Mouse (Mus musculus) urinary bladder, postnatal 4 days (tissue): ENCODE measurements around the gene Ppp4r4.
"Not testable (repeated sequence)": the region's sequence is repeated elsewhere in the genome, so short reads cannot be mapped to it uniquely, and the experiment has no call there.

Source experiments
- DNase-seq, 2 experiments: peaks; one replicate each; pipeline ENCODE4 v3.0.0; 2021 to 2022; ENCODE audit warnings: low spot score in 2 of 2

Gene Ppp4r4

DNA sequence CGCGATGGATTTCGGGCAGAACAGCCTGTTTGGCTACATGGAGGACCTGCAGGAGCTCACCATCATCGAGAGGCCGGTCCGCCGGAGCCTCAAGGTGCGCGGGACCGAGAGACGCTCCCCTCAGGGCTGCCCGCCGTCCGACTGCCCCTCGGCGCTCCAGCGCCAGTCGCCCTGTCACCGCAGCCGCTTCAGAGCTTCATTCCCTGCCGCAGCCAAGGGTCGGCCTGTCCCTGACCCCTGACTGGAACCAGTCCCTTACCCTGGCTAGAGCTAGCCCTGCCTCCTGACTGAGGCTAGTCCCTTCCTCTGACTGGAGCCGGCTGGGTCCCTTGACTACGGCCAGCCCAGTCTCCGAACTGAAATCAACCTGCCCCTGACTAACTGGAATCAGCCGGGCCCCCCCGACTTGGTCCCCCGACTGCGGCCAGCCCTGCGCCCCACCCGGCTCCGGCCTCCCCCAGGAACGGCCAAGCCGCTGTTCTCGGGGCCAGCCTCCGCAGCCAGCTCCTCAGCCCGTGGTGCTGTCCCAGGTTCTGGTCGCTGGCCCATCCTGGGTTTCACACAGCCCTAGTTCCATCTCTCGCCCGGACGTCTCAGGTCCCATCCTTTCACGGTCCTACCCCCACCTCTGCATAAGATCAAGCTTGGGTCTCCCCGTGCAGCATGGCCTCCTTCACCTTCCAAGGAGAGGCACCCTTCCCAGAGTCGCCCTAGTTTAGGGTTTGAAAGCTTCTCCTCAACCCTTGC lies 739 bp downstream of the Ppp4r4 start:
- peak; percentile 19 to 61 for DNase-seq

- no peak for DNase-seq
Observed at GRCm38 (mm10) chr12:103540429-103540828, 8.3 kb downstream of the Ppp4r4 start.

- DNase-seq: no peak
Observed at GRCm38 (mm10) chr12:103543351-103543750, 11.3 kb downstream of the Ppp4r4 start.

- DNase-seq: no peak
Observed at GRCm38 (mm10) chr12:103544213-103544612, 12.1 kb downstream of the Ppp4r4 start.

DNA sequence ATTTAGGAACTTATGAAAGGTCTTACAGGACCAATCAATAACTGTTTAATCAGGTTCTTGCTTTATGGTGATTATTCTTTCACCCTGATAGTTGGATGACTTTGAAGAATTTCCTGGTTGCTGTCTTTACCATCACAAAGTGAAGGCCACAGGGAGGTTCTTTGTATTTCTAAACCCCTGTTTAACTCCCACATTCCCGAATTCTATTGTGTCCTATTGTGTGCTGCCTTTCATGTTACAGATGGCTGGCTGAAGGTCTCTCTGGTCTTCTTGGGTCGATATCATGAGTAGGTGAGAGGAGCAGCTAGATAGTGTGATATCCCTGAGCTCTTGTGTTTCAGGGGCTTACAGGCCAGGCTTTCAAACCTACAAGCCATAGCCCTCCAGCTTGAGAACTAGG lies 15.4 kb downstream of the Ppp4r4 start:
- DNase-seq: no peak

DNA sequence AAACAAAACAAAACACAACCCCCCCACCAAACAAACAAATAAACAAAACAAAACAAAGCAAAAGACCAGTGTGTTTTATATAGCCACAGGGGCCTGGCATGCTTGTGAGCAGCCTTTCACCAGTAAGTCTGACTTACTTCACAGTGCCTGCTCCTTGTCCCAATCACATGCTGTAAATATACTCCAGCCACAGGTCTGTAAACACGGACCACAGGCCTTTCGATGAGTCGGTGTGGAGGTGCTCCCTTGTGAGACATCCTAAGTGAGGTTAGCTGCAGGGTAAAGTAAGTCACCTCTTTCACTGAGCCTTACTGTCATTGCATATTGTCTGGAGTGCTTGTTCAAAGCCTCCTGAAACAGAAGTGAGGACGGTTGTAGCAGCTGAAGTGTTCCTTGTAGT lies 16.4 kb downstream of the Ppp4r4 start:
- DNase-seq: no peak

DNA sequence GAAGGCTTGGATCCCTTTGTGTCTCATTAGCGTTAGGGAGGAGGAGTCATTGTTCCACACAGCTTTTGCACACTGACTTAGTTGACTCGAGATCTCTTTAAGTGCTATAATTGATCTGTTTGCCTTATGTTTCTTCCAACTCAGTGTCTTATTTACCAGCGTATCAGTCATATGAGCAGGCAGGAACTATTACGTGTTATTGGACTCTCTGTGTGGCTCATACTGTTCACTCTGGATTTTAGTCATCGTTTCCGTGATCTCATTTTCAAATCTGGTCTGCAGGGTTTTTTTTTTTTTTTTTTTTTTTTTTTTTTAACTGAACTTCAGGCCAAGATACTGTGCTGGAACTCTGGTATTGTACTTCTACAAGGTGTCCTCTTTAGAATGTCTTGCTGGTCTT lies 18.0 kb downstream of the Ppp4r4 start:
- DNase-seq: no peak

DNA sequence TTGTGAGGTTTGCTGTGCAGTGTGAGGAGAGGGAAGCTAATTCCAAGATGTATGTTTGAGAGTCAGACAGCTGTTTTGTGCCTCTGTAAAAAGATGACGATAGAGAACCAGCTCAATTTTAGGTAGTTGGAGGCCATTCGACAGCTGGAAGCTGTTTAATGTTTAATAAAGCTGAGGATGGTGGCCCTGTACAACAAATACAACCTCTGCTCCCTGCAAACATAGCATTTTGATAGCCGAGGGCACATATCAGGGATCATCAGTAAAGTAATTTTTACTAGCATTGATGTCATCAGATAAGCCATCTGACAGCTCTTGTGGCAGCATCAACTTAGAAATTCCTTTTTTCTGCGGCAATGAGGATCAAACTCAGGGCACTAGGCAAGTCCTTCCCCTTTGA lies 19.3 kb downstream of the Ppp4r4 start:
- no peak for DNase-seq

DNA sequence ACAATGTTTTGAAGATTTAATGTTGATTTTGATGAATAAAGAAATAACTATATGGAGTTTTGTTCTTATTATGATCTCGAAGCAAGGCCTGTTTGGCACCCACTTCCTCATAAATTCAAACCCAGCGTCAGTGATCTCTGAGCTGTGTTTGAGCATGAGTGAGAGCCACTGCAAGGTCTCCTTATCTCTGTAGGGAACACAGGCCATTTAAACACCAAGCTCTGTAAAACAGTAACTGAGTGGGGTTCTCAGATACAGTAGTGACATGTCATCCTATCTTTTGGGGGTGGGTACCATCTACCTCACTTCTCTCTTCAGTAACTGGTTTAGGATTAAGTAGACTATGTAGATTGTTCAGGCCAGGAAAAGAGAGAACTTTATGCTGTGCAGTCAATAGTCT lies 20.4 kb downstream of the Ppp4r4 start:
- DNase-seq: no peak

GRCm38 (mm10) chr12:103553497-103553896 lies 21.4 kb downstream of the Ppp4r4 start:
- no peak for DNase-seq

DNA sequence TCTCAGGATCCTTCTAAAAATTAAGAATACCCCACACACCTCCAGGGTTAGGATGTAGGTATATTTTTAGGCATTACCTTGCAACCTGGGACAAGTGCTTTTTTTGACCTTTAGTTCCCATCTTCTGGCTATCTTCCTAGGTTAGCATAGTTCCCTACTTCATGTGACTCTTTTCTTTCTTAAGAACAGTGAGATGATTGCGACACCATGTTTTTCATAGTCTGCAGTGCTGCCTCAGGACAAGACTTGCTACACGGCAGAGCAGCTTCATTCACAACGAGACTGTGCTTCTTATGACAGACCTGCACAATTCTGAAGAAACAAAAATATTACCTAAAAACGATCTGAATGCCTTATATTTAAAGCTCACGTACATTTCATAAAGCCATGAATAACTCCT lies 24.8 kb downstream of the Ppp4r4 start:
- DNase-seq: no peak

- DNase-seq: no peak
Observed at GRCm38 (mm10) chr12:103564726-103565125, 32.6 kb downstream of the Ppp4r4 start.

DNA sequence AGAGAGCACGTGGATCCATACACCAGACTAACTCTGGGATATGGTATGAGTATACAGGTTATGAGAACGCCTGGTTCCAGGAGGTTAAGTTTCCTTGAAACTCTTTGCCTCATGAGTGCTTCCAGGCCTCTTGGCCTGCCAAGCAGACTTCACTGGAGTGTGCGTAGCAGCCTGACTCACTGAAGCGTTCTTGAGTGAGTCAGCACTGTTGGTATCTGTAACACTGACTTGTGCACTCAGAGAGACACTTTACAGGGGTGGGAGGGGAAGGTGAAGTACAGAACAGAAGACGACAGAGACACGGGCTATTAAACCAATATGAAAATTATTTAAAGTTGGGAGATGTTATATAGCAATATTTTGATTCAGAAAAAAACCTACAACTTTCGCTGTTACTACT lies 33.1 kb downstream of the Ppp4r4 start:
- no peak for DNase-seq

GRCm38 (mm10) chr12:103567129-103567528 lies 35.0 kb downstream of the Ppp4r4 start:
- DNase-seq: no peak

DNA sequence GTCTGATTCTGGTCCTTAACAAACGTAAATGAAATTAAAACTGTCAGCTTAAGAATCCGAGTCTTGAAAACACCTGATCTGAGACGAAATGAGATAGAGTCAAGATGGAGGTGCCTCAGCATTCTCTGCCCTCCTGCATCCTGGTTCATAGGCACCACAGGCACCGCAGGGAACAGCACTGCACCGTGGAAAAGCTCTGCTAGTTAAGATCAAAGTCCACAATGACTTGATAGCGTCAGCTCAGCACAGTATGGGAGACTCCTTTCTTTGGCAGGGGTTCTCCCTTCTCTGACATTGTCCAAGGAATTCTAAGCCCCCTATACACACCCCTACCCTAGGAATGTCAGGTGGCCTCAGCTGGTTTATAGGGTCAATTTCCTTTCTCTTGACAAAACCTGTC lies 37.6 kb downstream of the Ppp4r4 start:
- no peak for DNase-seq

DNA sequence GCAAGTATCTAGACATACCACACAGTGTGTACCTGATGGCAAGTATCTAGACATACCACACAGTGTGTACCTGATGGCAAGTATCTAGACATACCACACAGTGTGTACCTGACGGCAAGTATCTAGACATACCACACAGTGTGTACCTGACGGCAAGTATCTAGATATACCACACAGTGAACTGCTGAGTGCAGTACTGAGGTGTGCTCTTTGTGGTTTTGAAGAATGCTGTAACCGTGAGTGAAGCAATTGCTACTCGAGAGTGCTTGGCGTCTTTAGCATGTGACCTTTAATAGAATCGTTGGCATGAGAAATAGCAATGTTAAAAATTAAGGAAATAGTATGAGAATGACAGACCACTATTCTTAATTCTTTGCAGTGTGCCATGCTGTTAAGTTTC lies 46.1 kb downstream of the Ppp4r4 start:
- DNase-seq: not testable (repeated sequence)

DNA sequence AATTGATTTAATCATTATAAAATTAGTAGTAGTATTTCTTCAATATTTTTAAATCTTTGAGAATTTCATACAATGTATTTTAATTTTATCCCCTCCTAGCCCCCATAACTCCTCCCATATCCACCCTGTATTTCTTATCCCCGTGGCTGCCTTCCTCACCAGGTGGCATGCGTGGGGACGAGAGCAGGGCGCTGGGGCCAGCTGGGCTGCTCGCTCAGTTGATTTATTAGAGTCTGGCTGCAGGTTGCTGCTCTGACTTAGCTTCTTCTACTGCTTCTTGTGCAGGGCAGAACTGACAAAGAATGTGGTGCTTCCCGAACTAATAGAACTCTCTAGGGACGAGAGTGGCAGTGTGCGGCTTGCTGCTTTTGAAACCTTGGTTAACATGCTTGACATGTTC lies 51.7 kb downstream of the Ppp4r4 start:
- no peak for DNase-seq

DNA sequence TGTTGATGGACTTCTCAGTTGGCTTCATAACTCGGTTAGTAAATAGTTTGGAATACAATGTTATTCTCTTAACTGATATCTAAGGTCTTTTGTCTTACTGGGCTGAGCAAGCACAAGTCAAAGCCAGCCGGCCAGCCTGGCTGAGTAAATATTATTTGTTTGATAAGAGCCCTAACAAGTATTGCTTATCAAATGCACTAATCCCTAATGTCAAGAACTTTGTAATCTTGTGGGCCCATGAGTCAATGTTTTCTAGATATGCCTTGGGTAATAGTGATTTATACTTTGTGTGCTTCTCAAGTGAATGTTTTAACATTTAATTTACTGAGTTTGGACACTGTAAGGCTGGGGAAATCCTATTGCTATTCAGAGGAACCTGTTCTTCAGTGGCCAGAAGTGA lies 66.3 kb downstream of the Ppp4r4 start:
- no peak for DNase-seq

- DNase-seq: no peak
Observed at GRCm38 (mm10) chr12:103600364-103600763, 68.3 kb downstream of the Ppp4r4 start.

DNA sequence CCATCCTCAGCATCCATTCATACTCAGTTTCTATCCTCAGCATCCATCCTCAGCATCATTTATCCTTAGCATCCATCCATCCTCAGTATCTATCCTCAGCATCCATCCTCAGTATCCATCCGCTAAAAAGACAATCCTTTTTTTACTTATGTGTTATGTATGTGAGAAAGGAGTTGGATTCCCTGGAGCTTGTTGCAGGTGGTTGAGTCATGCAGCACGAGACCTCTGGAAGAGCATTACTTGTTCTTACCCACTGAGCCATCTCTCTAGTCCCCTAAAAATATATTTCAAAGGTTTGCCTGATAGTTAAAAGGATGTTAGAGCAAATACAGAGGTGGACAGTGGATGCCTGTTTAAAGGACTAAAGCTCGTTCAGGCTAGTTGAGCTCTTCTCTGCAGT lies 69.8 kb downstream of the Ppp4r4 start:
- no peak for DNase-seq

- no peak for DNase-seq
Observed at GRCm38 (mm10) chr12:103615141-103615540, 83.1 kb downstream of the Ppp4r4 start.

- DNase-seq: no peak
Observed at GRCm38 (mm10) chr12:103615734-103616133, 83.7 kb downstream of the Ppp4r4 start.

DNA sequence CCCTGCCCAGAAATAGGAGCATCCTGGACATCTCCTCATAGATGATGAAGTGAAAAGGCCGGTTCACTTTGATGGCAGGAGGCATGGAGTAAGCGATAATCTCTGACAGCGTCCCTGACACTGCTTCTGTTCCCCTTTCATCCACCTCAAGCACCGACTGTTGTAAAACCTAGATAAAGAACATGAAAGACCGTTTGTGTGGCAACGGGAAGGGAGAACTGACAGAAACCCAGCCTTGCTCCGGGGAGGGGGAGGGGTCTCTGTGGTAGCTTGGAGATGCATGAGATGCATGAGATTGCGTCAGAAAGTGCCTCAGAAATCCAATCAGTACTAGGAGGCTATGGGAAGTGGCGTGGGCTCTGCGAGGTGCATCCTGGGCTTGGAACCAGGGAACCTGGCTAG lies 84.8 kb downstream of the Ppp4r4 start:
- DNase-seq: no peak

GRCm38 (mm10) chr12:103631203-103631612 lies 99.1 kb downstream of the Ppp4r4 start, which contains the start of gene Serpina10:
Serpina10 (minus strand) TSS chr12:103631444.
- DNase-seq: no peak
